Mouse (Mus musculus) heart, postnatal 14 days (tissue): ENCODE data around the gene Slit3. TPM values are rescaled to one million over a fixed set of nuclear protein-coding genes. Genes with fewer than 3 reads are reported as not detected.

Experiments
- DNase-seq, 2 experiments: peaks; one replicate each; pipeline ENCODE4 v3.0.0; 2021 to 2022
- intact Hi-C: fragments of 180-260 bp; cut with DNase I; formaldehyde crosslinking; loops from one replicate; pipeline ENCODE4 v1.15.1; 2025
- total RNA-seq, 2 experiments: library from RNA; stranded (reverse); gene quantifications; 2 replicates each; pipeline ENCODE4 v1.2.3; 2021

Slit3 gene
- total RNA-seq, 2 experiments from 2014 or later: 12.4 to 15.7 TPM

GRCm38 (mm10) chr11:35487966-35488365, 366.9 kb downstream of the Slit3 start:
- DNase-seq: no peak
- intact Hi-C loops: no loop called here

DNA sequence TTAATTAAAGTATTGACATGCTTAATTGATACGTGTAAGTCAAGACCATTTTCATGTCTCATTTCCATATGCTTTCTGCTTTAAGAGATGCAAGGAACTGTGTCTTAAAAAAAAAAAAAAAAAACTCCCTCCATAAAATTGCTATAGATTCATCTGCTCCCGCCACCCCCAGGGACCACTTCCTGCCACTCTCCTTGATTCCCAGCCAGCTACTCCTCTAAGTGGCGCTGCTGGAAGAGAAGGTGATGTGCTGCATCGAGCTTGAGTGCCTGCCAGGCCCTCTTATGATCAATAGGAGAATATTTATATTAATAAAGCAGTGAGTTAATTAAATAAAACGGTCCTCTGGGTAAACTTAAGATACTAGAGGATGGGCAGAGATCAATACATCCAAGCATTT, 370.7 kb downstream of the Slit3 start:
- DNase-seq: no peak
- intact Hi-C loops: no loop called here

- intact Hi-C loops: no loop called here
- DNase-seq: no peak
Observed at GRCm38 (mm10) chr11:35496874-35497273, 375.9 kb downstream of the Slit3 start.

GRCm38 (mm10) chr11:35497961-35498360, 376.9 kb downstream of the Slit3 start:
- DNase-seq: no peak
- intact Hi-C loops: no loop called here

DNA sequence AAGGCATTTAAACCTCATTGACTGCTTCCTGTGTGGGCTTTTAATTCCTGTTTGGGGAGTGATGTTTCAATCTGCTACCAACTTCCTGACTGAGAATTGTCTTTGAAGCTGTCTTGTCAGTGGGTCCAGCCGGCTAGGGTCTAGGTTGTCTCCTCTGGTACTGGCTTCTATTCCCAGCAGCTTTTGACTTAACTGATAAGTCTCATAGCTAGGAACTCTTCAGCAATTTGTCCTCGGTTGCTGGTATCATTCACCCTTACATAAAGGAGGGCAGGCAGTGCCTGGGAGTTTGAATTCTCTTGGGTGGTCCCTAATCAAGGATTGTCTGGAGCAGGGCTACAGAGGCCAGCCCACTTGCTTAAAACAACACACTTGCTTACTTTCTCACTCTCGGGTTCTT, 381.1 kb downstream of the Slit3 start:
- intact Hi-C loops: no loop called here

GRCm38 (mm10) chr11:35504051-35504450, 383.0 kb downstream of the Slit3 start:
- no peak for DNase-seq
- intact Hi-C loops: no loop called here

More for the DNA sequence above, 381.1 kb downstream of the Slit3 start:
- DNase-seq: no peak

- no peak for DNase-seq
- intact Hi-C loops: no loop called here
Observed at GRCm38 (mm10) chr11:35504916-35505315, 383.9 kb downstream of the Slit3 start.

DNA sequence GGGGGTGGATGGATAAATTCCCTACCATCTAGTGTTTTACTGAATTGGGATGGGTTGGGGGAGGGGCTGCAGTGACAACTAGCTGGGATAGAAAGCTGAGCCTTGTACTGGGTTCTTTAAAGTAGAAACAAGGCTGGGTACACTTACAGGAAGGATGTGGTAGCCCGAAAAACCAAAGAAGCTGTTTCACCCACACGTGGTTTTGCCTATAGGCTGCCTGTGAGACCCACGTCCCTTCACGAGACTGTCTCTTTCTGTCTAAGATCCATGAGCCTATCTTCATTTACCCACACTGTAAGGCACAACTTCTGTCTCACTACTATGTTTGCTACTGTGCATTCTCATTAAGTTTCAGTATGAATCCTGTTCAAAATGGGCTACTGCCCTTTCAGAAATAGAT, 384.3 kb downstream of the Slit3 start:
- intact Hi-C loops: no loop called here
- DNase-seq: no peak

DNA sequence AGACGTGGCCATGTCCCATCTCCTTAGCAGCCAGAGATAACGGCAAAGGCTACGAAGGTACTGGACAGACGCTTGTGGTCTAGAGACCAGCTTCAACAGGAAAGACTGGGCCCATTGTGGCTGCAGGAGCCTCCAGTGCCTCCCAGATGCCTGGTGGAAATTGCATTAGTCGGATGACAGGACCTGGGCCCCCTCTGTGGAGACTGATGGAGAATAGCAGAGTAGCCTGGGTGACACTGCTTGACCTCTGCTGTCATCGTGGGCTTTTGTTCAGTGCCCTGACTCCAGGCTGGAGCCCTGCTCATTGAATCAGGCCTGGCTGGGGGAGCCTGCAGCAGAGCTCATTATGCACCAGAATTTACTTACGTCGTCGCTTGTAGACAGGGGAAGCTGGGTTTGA, 384.8 kb downstream of the Slit3 start:
- intact Hi-C loops: no loop called here
- no peak for DNase-seq

GRCm38 (mm10) chr11:35507781-35508390, 386.9 kb downstream of the Slit3 start:
- intact Hi-C loops: no loop called here
- DNase-seq: no peak

DNA sequence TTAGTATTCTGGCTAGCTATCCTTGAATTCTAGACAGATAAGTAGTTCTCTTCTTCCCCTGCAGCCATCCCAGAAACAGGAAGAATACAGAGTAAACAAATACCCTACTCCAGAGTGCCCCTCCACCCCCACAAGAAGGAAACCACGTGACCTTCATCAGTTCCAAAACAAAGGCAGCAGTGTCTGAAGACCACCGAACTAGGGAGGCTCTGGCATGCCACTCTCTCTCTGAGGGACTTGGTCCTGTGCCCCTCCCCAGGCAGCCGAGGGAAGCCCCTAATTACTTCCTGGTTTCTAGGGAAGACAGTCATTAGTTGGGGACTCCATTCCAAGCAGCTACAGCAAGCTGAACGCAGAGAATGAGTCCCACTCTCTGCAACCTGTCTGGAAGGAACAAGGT, 391.7 kb downstream of the Slit3 start:
- intact Hi-C loops: no loop called here
- DNase-seq: no peak

GRCm38 (mm10) chr11:35513343-35513742, 392.3 kb downstream of the Slit3 start:
- intact Hi-C loops: no loop called here
- no peak for DNase-seq

DNA sequence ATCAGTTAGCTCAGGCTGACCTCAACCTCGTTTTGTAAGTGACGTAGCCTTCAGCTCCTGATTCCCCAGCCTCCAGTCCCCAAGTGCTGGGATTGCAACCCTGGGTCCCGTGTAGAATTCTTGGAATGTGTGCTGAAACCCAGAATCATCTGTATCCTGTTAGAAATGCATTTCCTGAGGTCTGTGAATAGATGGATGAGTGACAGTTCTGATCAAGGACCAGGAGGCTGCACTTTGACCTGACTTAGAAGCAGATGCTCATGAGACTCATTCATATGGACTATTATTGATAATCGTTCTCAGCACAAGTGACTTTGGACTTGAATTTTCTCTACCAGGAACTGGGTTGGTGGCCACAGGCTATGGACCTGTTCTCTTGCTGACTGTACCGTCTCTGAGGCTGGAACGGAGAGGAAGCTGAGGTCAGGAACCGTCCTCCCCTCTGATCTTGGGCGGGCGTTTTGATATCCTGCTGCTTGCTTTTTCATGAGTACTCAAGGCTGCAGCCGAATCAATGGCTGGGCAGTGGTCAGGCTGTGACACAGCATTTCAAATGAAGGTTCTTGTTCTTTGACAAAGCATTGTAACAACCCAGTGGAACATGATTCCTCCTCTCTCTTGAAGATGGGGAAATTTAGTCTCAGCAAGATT, 401.9 kb downstream of the Slit3 start:
- no peak for DNase-seq
- intact Hi-C loops: no loop called here

GRCm38 (mm10) chr11:35523773-35524172, 402.7 kb downstream of the Slit3 start:
- no peak for DNase-seq

DNA sequence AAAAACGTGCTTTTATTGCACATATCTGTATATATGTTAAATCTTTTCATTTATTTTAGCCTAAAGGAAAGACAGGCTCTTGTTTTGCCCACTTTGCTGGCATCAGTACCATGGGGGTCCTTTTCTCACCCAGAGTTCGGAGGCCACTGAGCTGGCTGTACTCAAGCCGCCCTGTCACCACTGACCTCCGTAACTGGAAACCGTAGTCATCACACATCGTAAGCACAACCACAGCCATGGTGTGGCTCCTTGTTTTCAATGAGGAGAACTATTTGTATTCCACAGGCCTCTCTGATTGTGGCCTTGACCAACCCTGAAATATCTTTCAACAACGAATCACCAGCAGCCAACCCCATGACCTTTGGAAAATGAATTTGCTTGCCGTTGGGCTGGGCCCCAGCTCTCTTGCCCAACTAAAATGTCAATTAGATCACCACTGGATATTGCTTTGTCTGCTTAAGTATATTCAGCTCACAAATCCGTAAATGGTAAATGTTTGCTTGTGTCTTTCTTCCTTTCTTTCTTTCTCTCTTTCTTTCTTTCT, 405.3 kb downstream of the Slit3 start:
- intact Hi-C loops: no loop called here
- no peak for DNase-seq

More at GRCm38 (mm10) chr11:35523773-35524172, 402.7 kb downstream of the Slit3 start:
- intact Hi-C loops: no loop called here

DNA sequence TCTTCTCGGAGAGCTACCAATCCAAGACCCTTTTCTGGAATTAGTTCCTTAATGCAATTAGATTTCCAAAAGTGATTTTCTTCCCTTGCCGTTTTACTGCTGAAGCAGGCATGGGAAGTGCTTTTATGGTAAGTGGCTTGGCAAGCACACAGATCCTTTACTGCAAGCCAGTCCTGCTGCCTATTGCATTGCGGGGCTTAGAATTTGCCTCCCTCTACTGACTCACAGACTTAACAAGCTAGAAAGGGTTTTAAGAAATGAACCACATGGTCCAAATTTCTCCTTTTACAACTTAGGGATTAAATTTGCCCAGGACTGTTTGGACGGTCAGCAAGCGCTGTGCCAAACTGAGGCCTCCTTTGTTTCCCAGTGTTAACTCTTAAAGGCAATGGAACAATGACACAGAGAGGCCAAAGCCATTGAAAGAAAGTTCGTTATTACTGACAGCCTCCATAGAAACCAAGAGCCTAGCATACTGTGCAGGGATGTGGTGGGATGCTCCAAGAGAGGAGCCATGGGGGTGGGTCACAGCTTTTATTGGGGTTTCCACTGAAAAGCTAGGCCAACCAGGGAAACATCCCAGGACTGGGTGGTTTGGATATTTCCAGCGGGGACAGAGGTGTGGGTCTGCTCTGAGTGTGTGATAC, 406.9 kb downstream of the Slit3 start:
- intact Hi-C loops: no loop called here
- no peak for DNase-seq

DNA sequence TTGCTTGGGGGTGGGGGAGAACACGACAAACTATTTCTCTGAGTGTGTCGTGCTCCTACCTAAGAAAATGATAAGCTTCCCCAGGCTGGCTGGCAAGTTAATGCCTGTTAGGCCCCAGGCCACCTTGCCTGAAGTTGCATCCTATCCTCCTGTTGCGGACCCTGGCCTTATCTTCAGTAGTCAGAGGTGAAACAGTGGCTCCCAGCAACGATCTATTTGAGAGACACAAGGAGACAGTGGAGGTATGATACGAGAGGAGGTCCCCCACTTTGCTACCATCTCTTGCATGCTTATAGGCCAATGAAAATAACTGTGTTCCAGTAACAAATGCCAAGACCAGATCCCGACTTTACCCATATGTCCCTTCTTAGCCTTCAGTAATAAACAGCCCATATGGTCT, 414.0 kb downstream of the Slit3 start:
- no peak for DNase-seq

DNA sequence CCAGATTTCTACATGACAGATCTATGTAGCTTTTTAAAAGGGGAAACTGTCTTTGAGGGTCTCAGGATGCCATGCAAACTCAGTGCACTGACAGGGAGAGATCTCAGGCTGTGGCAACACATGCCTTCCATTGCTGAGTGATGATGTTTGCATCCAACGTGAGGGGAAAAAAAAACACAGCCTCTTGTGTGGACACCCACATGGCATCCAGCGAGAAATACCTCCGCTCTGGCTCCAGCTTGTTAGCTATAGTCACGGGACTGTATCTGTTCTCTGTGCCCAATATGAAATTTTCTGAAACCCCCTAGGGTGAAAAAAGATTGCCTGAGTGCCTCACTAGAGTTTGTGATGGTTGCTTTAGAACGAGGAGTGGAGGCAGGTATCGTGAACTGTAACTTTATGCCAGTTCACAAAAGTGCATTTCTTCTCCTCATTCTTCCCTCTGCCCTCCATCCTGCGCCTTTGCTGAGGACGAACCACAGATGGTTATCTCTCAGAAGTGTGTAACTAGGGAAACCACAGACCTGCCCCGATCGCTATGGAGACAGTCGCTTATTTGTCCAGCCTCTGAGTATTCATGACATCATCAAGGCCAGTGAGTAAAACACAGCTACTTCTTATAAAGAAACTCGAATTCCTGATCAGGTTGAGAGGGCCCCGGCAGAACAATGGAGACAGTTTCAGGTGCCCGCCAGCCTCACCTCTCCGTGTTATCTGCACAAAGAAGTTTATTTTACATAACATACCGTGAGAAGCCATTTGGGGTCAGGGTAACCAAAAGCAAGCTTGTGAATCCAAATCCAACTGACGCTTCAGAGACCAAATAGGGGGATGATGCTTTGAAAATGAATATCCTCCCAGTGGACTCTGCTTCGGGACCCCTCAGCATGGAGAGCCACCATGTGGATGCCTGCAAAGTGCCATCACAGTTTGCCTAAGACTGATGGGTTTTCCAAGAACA, 416.4 kb downstream of the Slit3 start:
- intact Hi-C loops: no loop called here
- no peak for DNase-seq

More for the DNA sequence above, 414.0 kb downstream of the Slit3 start:
- intact Hi-C loops: no loop called here

GRCm38 (mm10) chr11:35542731-35543130, 421.7 kb downstream of the Slit3 start:
- intact Hi-C loops: no loop called here
- no peak for DNase-seq
